Mouse (Mus musculus): ENCODE measurements around the gene Setd5. TPM values are rescaled to one million over a fixed set of nuclear protein-coding genes. Genes with fewer than 3 reads are reported as not detected.

Gene Setd5
- polyA plus RNA-seq, 1 experiment from 2014 or later = 67.5 TPM

- no peak overlapping the region for H3K27ac ChIP-seq (ENCODE audit: low read length)
- H3K36me3 ChIP-seq (ENCODE audit: insufficient read depth, low read length) = peaks cover 43% of the 10 kb centered on the region
- H3K4me2 ChIP-seq (replicated peaks; ENCODE audit: low read depth, low read length) = no peak overlapping the region
- H3K27me3 ChIP-seq (ENCODE audit: insufficient read depth, low read length) = no peaks in the 10 kb centered on the region
- 68% methylated on average over 3 of the region's 3 CpGs for WGBS
- H3K4me1 ChIP-seq (ENCODE audit: insufficient read depth, low read length) = 0 out of 2 replicates have a peak, but pooled peaks cover 2% of the 10 kb centered on the region
- ATAC-seq (ENCODE audit: low FRiP score, low TSS enrichment) = no peak
- H3K4me3 ChIP-seq (ENCODE audit: low read length) = no peak overlapping the region
- no peaks in the 10 kb centered on the region for H3K9me3 ChIP-seq (ENCODE audit: low read length)
- no peak overlapping the region for H3K9ac ChIP-seq (replicated peaks; ENCODE audit: low read length)
Observed at GRCm38 (mm10) chr6:113052972-113053371, 24.2 kb upstream of the Setd5 start.

GRCm38 (mm10) chr6:113054552-113055107 is 22.5 kb upstream of the Setd5 start:
- H3K27ac ChIP-seq (ENCODE audit: low read length) = no peak overlapping the region
- no peaks in the 10 kb centered on the region for H3K4me1 ChIP-seq (ENCODE audit: insufficient read depth, low read length)
- peaks cover 41% of the 10 kb centered on the region for H3K36me3 ChIP-seq (ENCODE audit: insufficient read depth, low read length)
- H3K9me3 ChIP-seq (ENCODE audit: low read length) = no peaks in the 10 kb centered on the region
- H3K4me3 ChIP-seq (ENCODE audit: low read length) = no peak overlapping the region
- 0 out of 2 replicates have a peak, but pooled peaks have one; percentile 61 for ATAC-seq (ENCODE audit: low FRiP score, low TSS enrichment)
- no peak overlapping the region for H3K9ac ChIP-seq (replicated peaks; ENCODE audit: low read length)
- H3K27me3 ChIP-seq (ENCODE audit: insufficient read depth, low read length) = no peaks in the 10 kb centered on the region
- WGBS = 83% methylated on average over 6 of the region's 6 CpGs
- no peak overlapping the region for H3K4me2 ChIP-seq (replicated peaks; ENCODE audit: low read depth, low read length)

- Histone ChIP-seq H3K27ac (ENCODE audit: low read length) (no peak overlapping the region), H3K36me3 (ENCODE audit: insufficient read depth, low read length) (peaks cover 41% of the 10 kb centered on the region), H3K4me1 (ENCODE audit: insufficient read depth, low read length) (no peaks in the 10 kb centered on the region), H3K9me3 (ENCODE audit: low read length) (no peaks in the 10 kb centered on the region), H3K4me2 (replicated peaks; ENCODE audit: low read depth, low read length) (no peak overlapping the region), H3K9ac (replicated peaks; ENCODE audit: low read length) (no peak overlapping the region), H3K4me3 (ENCODE audit: low read length) (no peak overlapping the region), H3K27me3 (ENCODE audit: insufficient read depth, low read length) (no peaks in the 10 kb centered on the region)
- WGBS = 63% methylated on average over 1 of the region's 1 CpGs
- ATAC-seq (ENCODE audit: low FRiP score, low TSS enrichment) = no peak
Observed at GRCm38 (mm10) chr6:113060892-113061563, 16.1 kb upstream of the Setd5 start.

GRCm38 (mm10) chr6:113062253-113062652 is 14.9 kb upstream of the Setd5 start:
- Histone ChIP-seq H3K9ac (replicated peaks; ENCODE audit: low read length) (no peak overlapping the region), H3K4me1 (ENCODE audit: insufficient read depth, low read length) (no peaks in the 10 kb centered on the region), H3K9me3 (ENCODE audit: low read length) (no peaks in the 10 kb centered on the region), H3K27ac (ENCODE audit: low read length) (no peak overlapping the region), H3K4me2 (replicated peaks; ENCODE audit: low read depth, low read length) (no peak overlapping the region), H3K36me3 (ENCODE audit: insufficient read depth, low read length) (peaks cover 48% of the 10 kb centered on the region), H3K4me3 (ENCODE audit: low read length) (no peak overlapping the region), H3K27me3 (ENCODE audit: insufficient read depth, low read length) (no peaks in the 10 kb centered on the region)
- no peak for ATAC-seq (ENCODE audit: low FRiP score, low TSS enrichment)
- WGBS = 48% methylated on average over 3 of the region's 3 CpGs

- H3K9ac ChIP-seq (replicated peaks; ENCODE audit: low read length) = no peak overlapping the region
- 93% methylated on average over 10 of the region's 10 CpGs for WGBS
- H3K27me3 ChIP-seq (ENCODE audit: insufficient read depth, low read length) = no peaks in the 10 kb centered on the region
- H3K4me1 ChIP-seq (ENCODE audit: insufficient read depth, low read length) = no peaks in the 10 kb centered on the region
- no peak overlapping the region for H3K27ac ChIP-seq (ENCODE audit: low read length)
- no peak overlapping the region for H3K4me3 ChIP-seq (ENCODE audit: low read length)
- no peak for ATAC-seq (ENCODE audit: low FRiP score, low TSS enrichment)
- H3K36me3 ChIP-seq (ENCODE audit: insufficient read depth, low read length) = peaks cover 55% of the 10 kb centered on the region
- no peaks in the 10 kb centered on the region for H3K9me3 ChIP-seq (ENCODE audit: low read length)
- H3K4me2 ChIP-seq (replicated peaks; ENCODE audit: low read depth, low read length) = no peak overlapping the region
Observed at GRCm38 (mm10) chr6:113063363-113063762, 13.8 kb upstream of the Setd5 start.

GRCm38 (mm10) chr6:113065186-113065585 is 12.0 kb upstream of the Setd5 start:
- no peak overlapping the region for H3K4me3 ChIP-seq (ENCODE audit: low read length)
- ATAC-seq (ENCODE audit: low FRiP score, low TSS enrichment) = no peak

GRCm38 (mm10) chr6:113069154-113069553 is 8.0 kb upstream of the Setd5 start:
- no peak for ATAC-seq (ENCODE audit: low FRiP score, low TSS enrichment)
- 93% methylated on average over 1 of the region's 1 CpGs for whole genome bisulfite sequencing

More at GRCm38 (mm10) chr6:113065186-113065585, 12.0 kb upstream of the Setd5 start:
- H3K36me3 ChIP-seq (ENCODE audit: insufficient read depth, low read length) = peaks cover 59% of the 10 kb centered on the region
- no peaks in the 10 kb centered on the region for H3K4me1 ChIP-seq (ENCODE audit: insufficient read depth, low read length)
- no peaks in the 10 kb centered on the region for H3K9me3 ChIP-seq (ENCODE audit: low read length)
- no peak overlapping the region for H3K4me2 ChIP-seq (replicated peaks; ENCODE audit: low read depth, low read length)
- no peaks in the 10 kb centered on the region for H3K27me3 ChIP-seq (ENCODE audit: insufficient read depth, low read length)
- H3K27ac ChIP-seq (ENCODE audit: low read length) = no peak overlapping the region
- no peak overlapping the region for H3K9ac ChIP-seq (replicated peaks; ENCODE audit: low read length)
- WGBS = 94% methylated on average over 3 of the region's 3 CpGs

GRCm38 (mm10) chr6:113075261-113075660 is 1.9 kb upstream of the Setd5 start:
- no peak for ATAC-seq (ENCODE audit: low FRiP score, low TSS enrichment)
- Histone ChIP-seq H3K27ac (ENCODE audit: low read length) (peak overlapping the region; percentile 100), H3K4me1 (ENCODE audit: insufficient read depth, low read length) (peaks cover 31% of the 10 kb centered on the region), H3K9me3 (ENCODE audit: low read length) (no peaks in the 10 kb centered on the region), H3K36me3 (ENCODE audit: insufficient read depth, low read length) (no peaks in the 10 kb centered on the region), H3K27me3 (ENCODE audit: insufficient read depth, low read length) (no peaks in the 10 kb centered on the region), H3K4me2 (replicated peaks; ENCODE audit: low read depth, low read length) (peak overlapping the region; percentile 82), H3K4me3 (ENCODE audit: low read length) (peak overlapping the region; percentile 83), H3K9ac (replicated peaks; ENCODE audit: low read length) (peak overlapping the region; percentile 98)
- WGBS = 16% methylated on average over 3 of the region's 3 CpGs

More at GRCm38 (mm10) chr6:113069154-113069553, 8.0 kb upstream of the Setd5 start:
- Histone ChIP-seq H3K27me3 (ENCODE audit: insufficient read depth, low read length) (no peaks in the 10 kb centered on the region), H3K4me2 (replicated peaks; ENCODE audit: low read depth, low read length) (no peak overlapping the region), H3K27ac (ENCODE audit: low read length) (no peak overlapping the region), H3K4me1 (ENCODE audit: insufficient read depth, low read length) (peaks cover 7% of the 10 kb centered on the region; the same call in 1 of the 2 replicates), H3K9ac (replicated peaks; ENCODE audit: low read length) (no peak overlapping the region), H3K9me3 (ENCODE audit: low read length) (no peaks in the 10 kb centered on the region), H3K36me3 (ENCODE audit: insufficient read depth, low read length) (peaks cover 42% of the 10 kb centered on the region), H3K4me3 (ENCODE audit: low read length) (no peak overlapping the region)

GRCm38 (mm10) chr6:113076012-113076685 is 1.0 kb upstream of the Setd5 start:
- under 1% methylated on average over 51 of the region's 55 CpGs for WGBS
- no peaks in the 10 kb centered on the region for H3K36me3 ChIP-seq (ENCODE audit: insufficient read depth, low read length)
- no peaks in the 10 kb centered on the region for H3K27me3 ChIP-seq (ENCODE audit: insufficient read depth, low read length)
- H3K4me1 ChIP-seq (ENCODE audit: insufficient read depth, low read length) = peaks cover 34% of the 10 kb centered on the region
- H3K27ac ChIP-seq (ENCODE audit: low read length) = peak overlapping the region; percentile 100
- peak overlapping the region; percentile 83 for H3K4me3 ChIP-seq (ENCODE audit: low read length)
- peak overlapping the region; percentile 82 for H3K4me2 ChIP-seq (replicated peaks; ENCODE audit: low read depth, low read length)
- H3K9ac ChIP-seq (replicated peaks; ENCODE audit: low read length) = peak overlapping the region; percentile 98
- peak; percentile 93 for ATAC-seq (ENCODE audit: low FRiP score, low TSS enrichment)
- H3K9me3 ChIP-seq (ENCODE audit: low read length) = no peaks in the 10 kb centered on the region
